Mouse (Mus musculus): ENCODE measurements around the gene BC029722. TPM values are rescaled to one million over a fixed set of nuclear protein-coding genes. Genes with fewer than 3 reads are reported as not detected.

The BC029722 gene
- polyA plus RNA-seq, 1 experiment from 2014 or later, result 24.0 TPM

DNA sequence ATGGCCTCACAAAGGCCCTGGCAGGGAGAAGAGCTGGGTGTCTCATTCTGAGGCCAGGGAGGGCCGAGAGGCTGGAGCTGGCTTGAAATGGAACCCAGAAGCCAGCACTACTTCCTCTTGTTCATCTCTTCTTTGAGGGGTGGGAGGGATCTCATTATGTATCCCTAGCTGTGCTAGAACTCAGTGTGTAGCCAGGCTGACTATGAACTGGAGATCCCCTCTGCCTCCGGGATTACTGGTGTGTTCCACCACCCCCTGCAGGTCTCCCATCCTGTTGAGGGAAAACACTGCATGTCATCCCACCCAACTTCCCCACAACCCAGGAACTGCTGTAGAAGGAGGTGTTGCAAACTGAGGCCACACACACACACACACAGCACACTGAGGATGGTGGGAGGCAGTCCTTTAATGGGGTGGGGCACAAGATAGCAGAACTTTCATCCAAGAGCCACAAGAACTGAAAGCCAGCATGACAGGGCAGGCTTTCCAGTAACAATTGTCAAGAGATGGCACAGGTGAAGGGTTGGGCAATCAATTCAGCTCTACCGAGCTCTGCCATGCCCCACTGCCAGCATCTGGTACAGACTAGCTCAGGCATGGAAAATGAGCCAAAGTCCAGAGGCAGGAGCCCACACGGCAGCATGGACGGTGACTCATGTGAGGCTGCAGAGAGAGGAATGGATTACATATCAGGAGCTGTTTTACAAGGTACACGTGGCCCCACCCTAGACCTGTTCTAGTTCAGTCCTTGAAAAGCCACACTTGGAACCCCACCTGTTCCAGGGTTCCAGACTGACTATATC is 424 bp upstream of the BC029722 start:
- DNase-seq (ENCODE audit: low spot score), result no peak

DNA sequence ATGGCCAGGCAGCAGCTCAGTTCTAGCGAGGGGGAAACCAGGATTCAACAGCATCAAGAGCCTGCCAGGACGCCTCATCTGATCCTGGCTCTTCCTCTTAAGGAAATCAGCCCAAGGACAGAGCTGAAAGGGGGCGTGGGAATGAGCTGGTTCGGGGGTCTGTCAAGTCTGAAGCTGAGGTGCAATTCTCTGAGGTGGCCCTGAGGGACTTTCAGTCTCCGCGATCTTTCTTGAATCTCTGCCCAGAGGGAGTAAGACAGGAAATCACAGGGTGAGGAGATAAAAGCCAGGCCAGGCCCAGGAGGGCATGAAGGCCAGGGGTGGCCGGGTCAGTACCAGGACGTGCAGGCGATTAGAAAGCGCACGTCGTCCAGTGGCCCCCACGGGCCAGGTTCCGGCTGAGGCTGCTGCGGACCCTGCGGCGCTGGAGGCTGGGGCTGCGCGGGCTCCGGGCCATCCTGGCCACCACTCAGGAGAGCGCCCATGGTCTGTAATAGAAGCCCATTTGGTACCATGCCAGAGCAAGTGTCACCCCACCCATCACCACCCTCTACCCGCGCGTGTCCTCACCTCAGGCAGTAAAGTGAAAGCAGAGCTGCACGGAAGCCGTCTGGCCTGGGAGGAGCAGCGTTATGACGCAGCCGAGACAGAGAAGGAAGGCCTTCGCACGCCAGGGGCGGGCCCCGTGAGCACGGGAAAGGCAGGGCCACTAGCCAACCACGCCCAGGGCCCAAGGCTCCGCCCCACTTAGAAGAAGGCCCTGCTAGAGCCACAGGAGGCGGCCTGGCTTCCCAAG is 432 bp downstream of the BC029722 start:
- DNase-seq (ENCODE audit: low spot score), result peak; percentile 96

DNA sequence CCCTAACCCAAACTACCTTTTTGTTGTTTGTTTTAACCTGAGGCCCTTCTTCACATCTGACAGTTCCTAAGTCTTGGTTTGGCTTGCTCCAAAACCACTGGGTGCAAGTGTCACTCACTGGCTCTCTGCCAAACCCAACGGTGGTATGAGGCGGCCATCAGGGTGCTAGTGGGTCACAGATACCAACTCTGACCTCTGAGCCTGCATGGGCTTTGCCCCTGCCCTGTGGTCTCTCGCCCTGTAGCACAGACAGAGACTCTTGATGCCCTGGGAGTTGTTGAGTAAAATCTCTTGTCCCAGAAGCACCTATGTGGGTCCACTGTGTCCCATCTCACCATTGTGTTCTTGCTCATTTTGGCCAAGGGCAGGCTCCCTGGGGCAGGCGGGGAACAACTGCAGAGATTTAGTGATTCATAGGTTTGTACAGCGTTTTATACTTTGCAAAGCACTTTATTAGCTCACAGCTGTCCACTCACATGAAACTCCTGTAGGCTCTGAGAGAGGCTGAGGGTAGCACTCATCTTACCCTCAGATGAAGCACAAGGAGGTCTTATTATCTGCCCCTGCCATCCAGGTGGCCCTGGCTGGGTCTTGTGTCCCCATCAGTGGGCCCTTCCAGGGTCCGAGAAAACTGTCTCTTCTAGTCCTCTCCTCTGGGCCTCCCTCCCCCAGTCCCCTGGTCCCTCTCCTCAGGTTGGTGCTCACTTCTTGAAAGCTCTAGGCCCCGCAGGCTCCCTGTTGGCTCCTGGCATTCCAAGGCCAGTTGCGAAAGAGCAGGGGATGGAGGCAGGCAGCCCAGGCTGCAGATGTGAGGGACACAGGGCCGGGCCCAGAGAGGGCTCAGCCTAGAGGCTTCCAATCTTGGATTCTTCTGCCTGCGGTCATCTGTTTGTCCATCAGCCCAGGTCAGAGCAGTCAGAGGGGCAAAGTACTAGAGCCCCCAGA is 1.7 kb downstream of the BC029722 start:
- no peak for DNase-seq (ENCODE audit: low spot score)

DNA sequence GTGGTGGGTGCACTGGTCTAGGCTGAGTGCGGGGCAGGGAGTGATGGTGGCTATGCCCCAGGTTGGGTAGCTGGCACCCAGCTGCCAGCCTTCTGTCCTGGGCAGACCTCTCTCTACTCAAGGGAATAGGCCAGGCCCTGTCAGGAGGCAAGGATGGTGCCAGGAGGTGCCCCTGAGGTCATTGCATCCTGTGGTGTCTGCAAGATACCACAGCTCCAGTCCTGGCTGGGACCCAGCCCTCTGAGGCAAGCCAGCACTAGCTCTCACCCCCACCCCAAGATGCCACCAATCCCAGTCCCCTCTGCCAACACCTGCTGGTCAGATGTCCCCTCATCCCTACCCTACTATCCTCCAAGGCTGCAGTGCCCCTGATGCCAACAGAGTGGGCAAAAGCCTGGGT is 3.0 kb downstream of the BC029722 start:
- no peak for DNase-seq (ENCODE audit: low spot score)

DNA sequence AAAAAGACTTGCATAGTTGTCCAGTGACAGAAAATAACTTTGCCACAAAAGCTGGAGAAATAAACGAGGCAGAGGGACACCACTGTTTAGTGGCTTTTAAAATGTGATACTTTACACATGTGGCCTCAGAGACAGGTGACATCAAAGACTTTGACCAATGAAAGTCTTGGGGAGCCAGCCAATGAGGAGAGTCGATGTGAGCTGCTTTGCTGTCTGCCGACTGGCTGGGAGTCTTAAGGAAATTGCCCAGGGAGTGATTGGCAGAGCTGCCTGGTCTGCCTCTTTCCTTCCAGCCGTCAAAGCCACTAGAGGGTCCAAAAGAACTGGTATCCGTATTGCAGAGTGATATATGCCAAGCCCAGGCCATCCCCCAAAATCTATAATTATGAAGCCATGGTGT is 4.4 kb downstream of the BC029722 start:
- no peak for DNase-seq (ENCODE audit: low spot score)

DNA sequence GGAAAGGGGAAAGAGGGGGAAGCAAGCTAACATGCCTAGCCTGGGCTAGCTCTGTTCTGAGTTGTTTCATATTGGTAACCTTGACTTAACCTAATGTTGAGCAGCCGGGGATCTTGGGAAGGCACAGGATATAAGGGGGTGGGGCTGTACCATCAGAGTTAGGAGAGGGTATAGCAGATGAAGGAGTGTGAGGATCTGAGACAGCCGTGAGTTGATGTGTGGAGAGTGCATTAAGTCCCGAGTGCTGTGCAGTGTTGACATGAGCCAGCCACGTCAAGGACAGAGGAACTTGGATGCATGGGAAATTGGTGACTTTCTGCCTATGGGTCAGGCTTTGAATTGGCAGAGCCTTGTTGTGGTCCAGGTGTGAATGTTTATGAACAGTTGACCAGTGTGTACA is 6.6 kb downstream of the BC029722 start:
- DNase-seq (ENCODE audit: low spot score), result no peak

DNA sequence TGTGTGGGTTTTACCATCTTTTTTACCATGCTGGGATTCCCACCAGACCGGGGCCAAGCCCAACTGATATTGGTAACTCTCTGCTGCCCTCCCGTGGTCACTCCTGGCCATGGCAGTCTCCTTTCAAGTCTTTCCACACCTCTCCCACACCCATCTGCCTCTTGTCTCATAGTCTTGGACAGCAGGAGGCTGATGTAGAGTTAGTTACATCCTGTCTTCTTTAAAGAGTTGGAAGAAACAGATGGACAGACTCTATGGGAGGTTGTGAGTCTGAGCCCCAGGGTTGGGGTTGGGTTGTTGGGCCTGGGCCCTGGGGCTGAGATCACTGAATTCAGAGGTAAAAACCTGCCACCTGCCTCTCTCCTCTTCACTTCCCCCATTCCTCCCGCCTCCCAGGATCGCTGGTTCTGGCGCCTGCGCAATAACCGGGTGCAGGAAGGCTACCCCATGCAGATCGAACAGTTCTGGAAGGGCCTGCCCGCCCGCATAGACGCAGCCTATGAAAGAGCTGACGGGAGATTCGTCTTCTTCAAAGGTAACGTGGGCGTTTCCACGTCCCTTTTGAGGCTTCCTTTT is 7.3 kb downstream of the BC029722 start:
- peak; percentile 69 for DNase-seq (ENCODE audit: low spot score)

DNA sequence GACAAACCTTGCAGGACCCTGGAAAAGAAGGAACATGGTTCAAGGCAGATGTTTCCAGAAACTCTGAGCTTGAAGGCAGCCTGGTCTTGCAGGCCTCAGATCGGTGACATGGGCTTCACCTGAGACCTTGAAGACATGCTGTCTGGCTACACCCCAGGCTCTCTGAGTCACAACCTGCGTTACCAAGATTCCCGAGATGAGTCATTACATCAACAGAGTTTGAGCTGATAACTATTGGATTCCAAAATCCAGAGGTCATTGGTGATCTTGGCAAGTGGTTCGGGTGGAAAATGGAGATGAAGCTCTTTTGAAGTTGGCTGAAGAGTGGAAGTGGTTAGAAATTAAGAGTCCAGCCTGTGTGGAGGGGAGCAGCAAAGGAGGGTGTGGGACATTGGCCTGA is 9.6 kb downstream of the BC029722 start:
- DNase-seq (ENCODE audit: low spot score), result no peak

DNA sequence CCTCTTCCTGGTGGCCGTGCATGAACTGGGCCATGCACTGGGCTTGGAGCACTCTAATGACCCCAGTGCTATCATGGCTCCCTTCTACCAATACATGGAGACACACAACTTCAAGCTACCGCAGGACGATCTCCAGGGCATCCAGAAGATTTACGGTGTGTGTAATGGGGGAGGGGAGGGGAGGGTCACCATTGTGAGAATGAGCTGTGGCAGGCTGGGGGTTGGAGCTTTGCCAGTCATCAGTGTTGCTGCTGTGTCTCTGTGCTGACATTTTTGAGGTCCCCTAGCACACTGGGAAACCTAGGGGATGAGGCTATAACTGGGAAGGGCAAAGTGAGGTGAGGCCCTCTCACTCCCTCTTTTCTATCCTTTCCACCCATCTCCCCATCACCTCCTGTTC is 11.8 kb downstream of the BC029722 start:
- DNase-seq (ENCODE audit: low spot score), result no peak

DNA sequence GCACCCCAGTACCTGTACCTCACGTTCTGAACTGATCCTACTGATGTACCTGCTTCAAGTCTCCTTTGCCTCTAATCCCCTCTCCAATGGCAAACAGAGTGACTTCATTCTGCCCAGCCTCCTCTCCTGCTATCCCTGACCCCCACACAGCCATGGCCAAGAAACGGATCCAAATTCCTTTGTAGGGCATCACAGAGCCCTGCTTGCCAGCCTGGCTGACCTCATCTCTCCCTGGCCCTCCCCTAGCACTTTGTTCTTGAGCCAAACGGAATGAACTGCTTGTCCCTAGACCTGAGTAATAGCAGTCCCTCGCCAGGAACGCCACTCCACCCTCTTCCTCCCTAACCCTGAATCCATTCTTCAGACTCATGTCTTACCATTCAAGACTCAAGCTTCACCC is 12.7 kb downstream of the BC029722 start:
- DNase-seq (ENCODE audit: low spot score), result no peak

DNA sequence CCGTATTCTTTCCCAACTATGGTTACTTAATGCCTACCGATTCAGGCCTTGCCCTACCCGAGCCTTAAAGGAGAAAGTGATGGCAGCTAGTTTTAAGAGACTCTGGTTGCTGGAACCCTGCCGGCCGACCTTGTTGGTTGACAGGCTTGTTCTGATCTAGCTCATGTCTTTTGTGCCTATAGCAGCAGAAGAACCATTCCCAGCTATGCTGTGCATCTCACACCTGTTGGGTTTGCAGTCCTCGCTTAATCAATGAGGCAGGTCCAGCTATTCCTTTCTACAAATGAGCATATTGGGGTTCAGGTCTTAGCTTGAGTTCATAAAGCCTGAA is 13.3 kb downstream of the BC029722 start:
- no peak for DNase-seq (ENCODE audit: low spot score)

DNA sequence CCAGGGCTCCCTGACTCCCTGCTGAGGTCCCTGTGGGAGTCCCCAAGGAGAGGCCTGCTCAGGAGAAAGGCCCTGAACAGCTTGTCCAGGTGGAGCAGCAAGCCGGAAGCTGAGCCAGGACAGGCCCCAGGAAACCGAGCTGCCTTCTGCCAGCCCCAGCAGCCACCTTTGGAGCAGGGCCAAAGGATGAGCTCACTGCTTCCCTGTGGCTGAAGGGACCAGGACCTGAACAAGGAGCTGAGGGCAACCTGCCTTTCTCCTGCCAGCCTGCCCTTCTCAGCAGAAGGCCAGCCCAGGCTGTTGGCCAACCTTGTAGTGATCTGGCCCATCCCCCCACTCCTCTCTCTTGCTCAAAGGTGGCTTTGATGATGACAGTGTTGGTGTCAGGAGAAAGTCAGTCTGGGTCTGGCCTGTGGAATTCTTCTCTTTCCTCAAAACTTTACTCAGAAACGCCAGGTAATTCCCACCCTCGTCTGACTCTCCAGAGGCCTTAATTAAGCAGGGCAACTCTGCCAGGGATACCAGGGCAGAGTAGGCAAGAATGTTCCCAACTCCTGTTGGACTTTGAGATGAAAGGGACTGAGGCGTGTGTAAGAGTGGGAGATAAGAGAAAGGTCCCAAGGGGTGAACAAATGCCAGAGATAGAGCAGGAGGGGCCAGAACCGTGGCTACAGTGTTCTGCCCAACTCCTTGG is 13.8 kb downstream of the BC029722 start:
- DNase-seq (ENCODE audit: low spot score), result no peak

DNA sequence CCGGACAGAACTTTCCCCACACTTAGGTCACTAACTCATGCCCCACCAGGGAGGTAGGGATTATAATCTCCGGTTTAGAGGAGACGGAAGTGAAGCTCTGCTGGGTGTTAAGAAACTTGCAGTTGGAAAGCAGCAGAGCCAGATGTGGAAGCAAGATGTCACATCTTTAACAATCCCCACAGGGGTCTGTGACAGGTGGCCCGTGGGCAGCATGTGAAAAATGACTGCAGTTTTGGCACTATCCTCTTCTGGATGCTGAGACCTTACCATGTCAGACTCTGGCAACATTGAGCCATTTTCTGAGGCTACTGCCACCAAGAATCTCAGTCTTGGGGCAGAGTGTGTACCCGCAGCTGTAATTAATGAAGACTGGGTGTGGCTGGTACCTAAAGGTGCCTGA is 15.2 kb downstream of the BC029722 start:
- no peak for DNase-seq (ENCODE audit: low spot score)

DNA sequence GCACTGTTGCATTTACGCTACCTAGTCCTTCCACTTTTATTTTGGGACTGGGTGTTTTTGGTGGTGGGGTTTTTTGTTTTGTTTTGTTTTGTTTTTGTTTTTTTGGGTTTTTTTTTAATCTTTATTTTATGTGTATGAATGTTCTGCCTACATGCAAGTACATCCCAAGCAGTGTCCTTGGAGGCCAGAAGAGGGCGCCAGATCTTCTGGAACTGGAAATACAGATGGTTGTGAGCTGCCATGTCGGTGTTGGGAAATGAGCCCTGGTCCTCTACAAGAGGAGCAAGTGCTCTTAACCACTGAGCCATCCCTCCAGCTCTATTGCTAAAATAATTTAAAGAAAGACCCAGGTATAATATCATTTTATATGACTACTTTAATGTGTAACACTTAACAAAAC is 16.5 kb downstream of the BC029722 start:
- peak; percentile 34 for DNase-seq (ENCODE audit: low spot score)

DNA sequence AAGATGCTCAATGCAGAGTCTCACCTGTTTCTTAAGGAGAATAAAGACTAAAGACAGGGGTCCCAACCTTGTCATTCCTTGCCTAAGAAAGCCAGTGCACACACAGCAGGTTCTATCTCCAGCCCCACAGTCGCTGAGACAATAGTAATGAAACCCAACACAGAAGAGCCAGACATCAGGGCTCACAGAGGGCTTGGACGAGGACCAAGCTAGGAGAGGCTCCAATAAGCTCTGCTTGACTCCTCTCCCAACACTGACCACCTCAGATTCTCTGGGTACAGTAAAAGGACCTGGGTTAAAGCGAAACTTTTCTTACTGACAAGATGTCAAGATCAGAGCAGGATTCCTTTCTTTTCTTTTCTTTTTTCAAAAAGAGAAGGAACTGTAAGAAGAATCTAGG is 20.6 kb downstream of the BC029722 start:
- no peak for DNase-seq (ENCODE audit: low spot score)

DNA sequence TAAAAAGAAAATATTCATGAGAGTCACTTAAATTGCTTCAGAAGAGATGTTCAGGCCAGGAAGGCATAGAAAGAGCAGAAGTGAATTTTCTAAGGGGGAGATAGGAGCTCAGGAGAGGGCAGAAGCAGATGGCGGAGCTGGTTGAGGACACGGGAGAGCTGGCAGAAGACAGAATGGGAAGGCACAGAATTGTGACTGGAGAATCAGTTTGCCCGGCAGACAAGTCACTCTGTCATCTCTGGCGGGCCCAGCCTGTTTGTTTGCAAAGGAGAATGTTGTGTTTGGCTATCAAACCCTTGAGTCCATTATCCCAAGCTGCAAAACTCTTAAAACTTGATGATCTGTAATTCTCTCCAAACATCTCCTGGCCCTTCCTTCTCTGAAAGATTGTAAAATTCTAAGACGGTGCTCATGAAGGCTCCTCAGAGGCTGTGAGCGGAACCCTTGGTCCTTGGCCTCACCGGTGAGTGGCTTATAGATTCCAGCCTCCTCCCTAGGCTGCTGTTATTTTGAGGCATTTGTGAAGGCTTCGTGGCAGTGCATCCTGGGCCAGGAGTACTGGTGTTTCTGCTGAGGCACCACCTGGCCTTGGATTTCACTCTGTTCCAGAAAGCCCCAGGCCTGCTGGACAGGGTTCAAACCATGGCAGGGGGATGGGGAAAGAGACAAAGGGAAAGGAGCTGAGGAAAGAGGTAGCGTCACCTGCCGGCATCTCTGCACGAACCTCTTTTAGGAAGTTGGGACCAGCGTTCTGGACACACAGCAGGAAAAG is 24.4 kb downstream of the BC029722 start:
- DNase-seq (ENCODE audit: low spot score), result no peak

DNA sequence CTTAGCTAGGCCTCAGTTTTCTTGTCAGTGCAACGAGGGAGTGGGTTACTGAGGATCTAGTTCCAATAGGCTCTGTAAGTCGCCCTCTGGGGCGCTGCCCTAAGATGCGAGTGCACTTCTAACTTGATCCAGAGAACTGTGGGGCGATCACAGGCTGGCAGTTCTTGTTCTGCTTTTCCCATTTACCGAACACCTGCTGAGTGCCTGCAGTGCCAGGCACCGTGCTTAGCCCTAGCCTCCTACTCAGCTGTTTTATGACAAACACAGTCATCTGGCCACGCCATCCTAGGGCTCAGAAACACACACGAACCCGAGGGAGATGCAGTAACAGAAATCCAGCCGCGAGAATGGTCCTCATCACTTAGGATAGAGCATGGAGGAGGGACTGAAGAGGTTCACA is 26.3 kb downstream of the BC029722 start:
- no peak for DNase-seq (ENCODE audit: low spot score)

DNA sequence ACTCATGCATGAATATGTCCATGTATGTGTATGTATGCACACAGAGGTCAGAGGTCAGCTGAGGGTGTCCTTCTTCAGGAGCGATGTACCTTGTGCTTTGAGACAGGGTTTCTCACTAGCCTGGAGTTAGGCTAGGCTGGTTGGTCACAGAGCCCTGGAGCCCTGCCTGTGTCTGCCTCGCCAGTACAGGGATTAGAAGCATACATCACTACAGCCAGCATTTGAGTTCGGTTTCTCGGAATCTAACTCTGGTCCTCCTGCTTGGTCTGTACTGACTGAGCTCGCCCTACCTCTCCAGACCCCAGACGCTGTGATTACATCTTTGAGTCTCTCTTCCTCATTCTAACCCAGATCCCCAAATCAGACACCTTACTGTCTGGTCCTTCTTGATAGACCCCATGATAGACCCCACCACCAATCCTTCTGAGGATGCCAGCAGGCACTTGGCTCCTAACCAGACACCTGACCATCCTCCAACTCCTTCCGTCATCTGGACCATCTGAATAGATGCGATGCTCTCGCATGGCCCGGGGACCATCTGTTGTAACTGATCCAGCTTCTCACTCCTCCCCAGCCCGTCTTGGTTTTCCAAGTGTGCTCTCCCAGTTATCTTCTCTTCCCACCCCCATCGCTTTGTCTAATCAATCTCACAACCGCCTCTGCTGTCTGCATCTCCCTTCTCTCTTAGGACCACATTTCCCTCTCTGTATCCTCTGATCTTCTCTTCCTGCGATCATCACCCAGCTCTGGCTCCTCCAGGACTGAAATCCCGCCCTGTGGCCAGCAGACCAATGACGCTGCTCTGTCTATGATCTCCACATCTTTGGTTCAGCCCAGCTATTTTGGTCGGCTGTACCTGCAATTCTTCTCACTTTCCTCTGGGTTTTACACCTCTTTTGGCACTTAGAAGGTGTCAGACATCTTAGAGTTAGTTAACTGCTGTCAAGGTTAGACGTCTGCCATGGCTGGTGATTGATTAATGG is 31.0 kb downstream of the BC029722 start:
- no peak for DNase-seq (ENCODE audit: low spot score)

DNA sequence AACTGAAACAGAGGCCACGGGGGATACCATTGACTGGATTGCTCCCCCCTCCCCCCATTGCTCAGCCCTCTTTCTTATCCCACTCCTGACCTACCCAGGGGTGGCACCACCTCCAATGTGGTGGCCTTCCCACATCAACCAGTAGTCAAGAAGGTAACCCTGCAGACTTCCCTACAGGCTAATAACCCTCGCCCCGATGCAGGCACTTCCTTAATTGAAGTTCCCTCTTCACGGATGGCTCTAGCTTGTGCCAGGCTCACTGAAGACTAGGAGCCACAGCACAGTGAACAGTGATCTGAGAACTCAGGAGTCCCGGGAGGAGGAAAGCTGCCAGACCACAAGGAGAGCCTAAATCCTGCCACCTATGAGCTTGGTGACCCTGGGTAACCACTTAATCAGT is 32.3 kb downstream of the BC029722 start:
- no peak for DNase-seq (ENCODE audit: low spot score)

Data from thymus, postnatal 0 days (tissue).